Mouse (Mus musculus) small intestine, adult 2 months (tissue): Measurements from ENCODE around the gene 4930470P17Rik.

Source experiments
- CTCF ChIP-seq: fragments of 200-500 bp; IDR thresholded peaks from 2 replicates; pipeline ENCODE4 v1.5.1; 2012; ENCODE audit warnings: low read depth, mild to moderate bottlenecking, control low read depth, inconsistent platforms, low read length, moderate library complexity, mixed read lengths; ENCODE audit not compliant: insufficient replicate concordance, insufficient read length; ENCODE audit errors: extremely low read depth
- POLR2A ChIP-seq: fragments of 200-500 bp; IDR thresholded peaks from 2 replicates; pipeline ENCODE4 v1.6.1; 2012; ENCODE audit warnings: low read depth, mild to moderate bottlenecking, control low read depth, inconsistent platforms, low read length, moderate library complexity

DNA sequence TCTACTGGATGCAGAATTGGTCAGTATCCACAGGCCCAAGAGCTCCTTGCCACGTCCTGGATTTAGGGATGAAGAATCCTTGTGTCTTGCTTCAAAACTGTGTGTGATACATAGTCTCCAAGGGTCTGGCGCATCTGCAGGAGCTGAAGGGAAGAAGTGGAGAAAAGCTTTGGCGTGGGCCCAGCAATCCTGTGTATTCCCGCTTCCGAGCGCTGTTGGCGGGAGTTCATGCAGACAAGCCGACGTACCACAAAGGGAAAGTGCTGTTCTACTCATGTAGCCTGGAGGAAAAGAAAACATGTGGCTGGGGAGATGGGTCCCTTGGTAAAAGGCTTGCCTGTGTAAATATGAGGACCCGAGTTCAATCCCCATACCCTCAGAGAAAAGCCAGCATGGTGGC lies 22.3 kb downstream of the 4930470P17Rik start:
- TF ChIP-seq CTCF (no peak), POLR2A (no peak)
